Mouse (Mus musculus) E14TG2a.4 (cell line): Measurements from ENCODE around the gene Pbx2.
A peak's percentile ranks its signal among the peaks of the same experiment; 100 is the strongest.

Source experiments
- H3K27me3 ChIP-seq: 2 replicates; pipeline ENCODE4 v1.6.1; 2014; ENCODE audit warnings: low read length, control low read depth; ENCODE audit not compliant: insufficient read depth
- H3K36me3 ChIP-seq: 2 replicates; pipeline ENCODE4 v1.6.1; 2014; ENCODE audit warnings: low read length, control low read depth; ENCODE audit not compliant: insufficient read depth
- H3K4me1 ChIP-seq: replicated peaks from 2 replicates; pipeline ENCODE4 v1.6.1; 2014; ENCODE audit warnings: low read depth, low read length, control low read depth
- H3K4me3 ChIP-seq: replicated peaks from 2 replicates; pipeline ENCODE4 v1.5.1; 2014; ENCODE audit warnings: mild to moderate bottlenecking, low read length
- H3K9me3 ChIP-seq: 2 replicates; pipeline ENCODE4 v1.6.1; 2014; ENCODE audit warnings: low read length, control low read depth
- CTCF ChIP-seq: conservative IDR thresholded peaks from 2 replicates; pipeline ENCODE4 v1.5.1; 2014; ENCODE audit warnings: low read length
- NANOG ChIP-seq: IDR thresholded peaks from 2 replicates; pipeline ENCODE4 v1.6.1; 2014; ENCODE audit warnings: borderline replicate concordance, low read length, mixed read lengths
- POU5F1 ChIP-seq: IDR thresholded peaks from 2 replicates; pipeline ENCODE4 v1.6.1; 2014; ENCODE audit warnings: low read length, borderline replicate concordance

Gene Pbx2

DNA sequence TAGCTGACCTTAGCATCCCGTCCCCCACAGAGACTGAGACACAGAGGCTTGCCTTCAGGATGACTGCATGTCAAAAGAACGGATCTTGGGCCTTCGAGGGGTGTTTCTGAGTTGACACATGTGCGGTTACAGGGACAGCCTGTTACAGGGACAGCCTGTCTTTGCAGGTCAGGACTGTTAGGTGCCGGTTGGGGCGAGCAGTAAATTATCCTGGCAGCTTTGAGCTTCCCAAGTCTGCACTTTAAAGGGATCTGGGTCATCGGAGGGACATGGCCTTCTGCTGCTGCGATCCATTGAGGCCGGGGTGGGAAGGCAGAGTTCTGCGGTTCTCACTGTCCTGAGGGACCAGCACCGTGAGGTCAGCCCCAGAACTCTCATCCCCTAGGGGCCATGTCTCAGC, 33.7 kb upstream of the Pbx2 start:
- Histone ChIP-seq H3K9me3 (no peaks in the 10 kb centered on the region), H3K4me3 (no peak overlapping the region), H3K36me3 (no peaks in the 10 kb centered on the region), H3K4me1 (peaks cover 37% of the 10 kb centered on the region), H3K27me3 (peaks cover 11% of the 10 kb centered on the region)
- TF ChIP-seq POU5F1 (no peak), CTCF (no peak), NANOG (no peak)

DNA sequence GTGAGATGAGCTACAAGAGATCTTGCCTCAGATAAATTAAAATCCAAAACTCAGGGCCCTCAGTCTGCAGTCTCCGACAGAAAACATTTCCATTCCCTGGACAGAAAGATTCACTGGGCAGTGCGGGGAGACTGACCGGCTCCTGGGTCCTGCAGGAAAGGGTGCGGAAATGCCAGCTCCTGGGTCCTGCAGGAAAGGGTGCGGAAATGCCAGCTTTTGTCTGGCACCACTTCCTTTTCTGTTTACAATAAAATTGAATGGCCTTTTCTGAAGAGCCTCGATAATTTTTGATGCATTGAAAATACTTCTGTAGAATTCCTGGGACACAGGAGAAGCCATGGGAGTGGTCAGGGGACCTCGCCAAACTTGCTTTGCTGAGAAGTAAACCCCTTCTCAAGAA, 31.9 kb upstream of the Pbx2 start:
- Histone ChIP-seq H3K36me3 (no peaks in the 10 kb centered on the region), H3K4me3 (0 out of 2 replicates have a peak overlapping the region, but pooled peaks have one; percentile 10), H3K4me1 (peaks cover 51% of the 10 kb centered on the region), H3K27me3 (peaks cover 8% of the 10 kb centered on the region), H3K9me3 (no peaks in the 10 kb centered on the region)
- TF ChIP-seq CTCF, result no peak
- no peak for TF ChIP-seq POU5F1
- TF ChIP-seq NANOG, result no peak

DNA sequence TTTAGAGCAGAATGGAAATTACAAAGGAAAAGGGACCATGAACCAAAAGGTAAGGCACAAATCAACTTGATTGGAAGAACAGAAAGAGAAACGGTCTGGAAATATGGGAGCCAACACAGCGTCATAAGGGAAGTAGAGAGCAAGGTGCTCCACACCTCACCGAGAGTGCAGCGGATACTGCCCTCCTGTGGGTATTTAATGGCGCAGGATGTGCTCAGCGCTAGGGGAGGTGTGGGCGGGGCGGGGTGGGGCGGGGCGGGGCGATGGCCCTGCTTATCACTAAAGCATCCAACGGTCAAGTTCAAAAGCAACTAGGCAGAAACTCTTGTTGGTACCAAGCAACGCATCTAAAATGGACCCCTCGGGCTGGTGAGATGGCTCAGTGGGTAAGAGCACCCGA, 31.2 kb upstream of the Pbx2 start:
- H3K4me1 ChIP-seq, result peaks cover 59% of the 10 kb centered on the region
- TF ChIP-seq NANOG (no peak), POU5F1 (no peak), CTCF (no peak)
- H3K4me3 ChIP-seq, result no peak overlapping the region
- H3K27me3 ChIP-seq, result peaks cover 8% of the 10 kb centered on the region
- no peaks in the 10 kb centered on the region for H3K36me3 ChIP-seq
- no peaks in the 10 kb centered on the region for H3K9me3 ChIP-seq

DNA sequence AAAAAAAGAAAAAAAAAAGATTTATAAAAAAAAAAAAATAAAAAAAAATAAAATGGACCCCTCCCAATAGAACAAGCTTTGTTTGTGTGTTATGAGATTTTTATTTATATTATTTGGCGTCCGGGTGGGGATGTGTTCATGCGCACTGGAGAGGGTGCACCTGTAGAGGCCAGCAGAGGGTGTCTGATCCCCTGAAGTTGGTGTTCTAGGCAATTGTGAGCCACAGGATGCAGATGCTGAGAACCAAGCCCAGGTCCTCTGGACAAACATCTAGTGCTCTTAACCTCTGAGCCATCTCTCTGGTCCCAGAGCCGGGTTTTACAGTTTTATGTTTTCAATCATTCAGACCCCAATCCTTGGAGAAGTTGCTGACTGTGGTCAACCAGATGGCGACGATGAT, 30.6 kb upstream of the Pbx2 start:
- Histone ChIP-seq H3K4me3 (0 out of 2 replicates have a peak overlapping the region, but pooled peaks have one; percentile 14), H3K4me1 (peaks cover 65% of the 10 kb centered on the region), H3K36me3 (peaks cover 2% of the 10 kb centered on the region), H3K27me3 (peaks cover 8% of the 10 kb centered on the region), H3K9me3 (no peaks in the 10 kb centered on the region)
- TF ChIP-seq NANOG (no peak), CTCF (peak; percentile 7; the same call in 1 of the 2 replicates)

DNA sequence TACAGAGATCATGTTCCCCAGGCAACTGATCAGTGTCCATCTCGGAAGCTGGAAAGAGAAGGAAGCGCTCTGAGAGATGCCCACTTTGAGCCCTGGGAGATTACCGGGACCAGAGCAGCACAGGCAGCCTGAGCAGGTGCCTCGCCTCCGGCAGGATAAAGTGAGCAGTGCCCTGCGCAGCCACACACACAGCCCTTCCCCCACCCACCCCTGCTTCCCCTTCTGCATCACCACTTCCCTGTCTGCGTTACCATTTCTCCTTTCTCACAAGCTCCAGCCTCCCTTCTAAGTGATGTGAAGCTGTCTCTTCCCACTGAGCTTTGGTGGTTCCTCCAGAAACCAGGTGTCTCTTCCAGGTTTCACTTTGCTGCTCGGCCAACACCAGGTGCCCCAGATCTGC, 29.9 kb upstream of the Pbx2 start:
- Histone ChIP-seq H3K9me3 (no peaks in the 10 kb centered on the region), H3K4me3 (peak overlapping the region; percentile 48; the same call in 1 of the 2 replicates), H3K4me1 (peaks cover 72% of the 10 kb centered on the region), H3K27me3 (peaks cover 8% of the 10 kb centered on the region), H3K36me3 (peaks cover 10% of the 10 kb centered on the region)
- TF ChIP-seq NANOG (no peak), POU5F1 (no peak), CTCF (no peak)

DNA sequence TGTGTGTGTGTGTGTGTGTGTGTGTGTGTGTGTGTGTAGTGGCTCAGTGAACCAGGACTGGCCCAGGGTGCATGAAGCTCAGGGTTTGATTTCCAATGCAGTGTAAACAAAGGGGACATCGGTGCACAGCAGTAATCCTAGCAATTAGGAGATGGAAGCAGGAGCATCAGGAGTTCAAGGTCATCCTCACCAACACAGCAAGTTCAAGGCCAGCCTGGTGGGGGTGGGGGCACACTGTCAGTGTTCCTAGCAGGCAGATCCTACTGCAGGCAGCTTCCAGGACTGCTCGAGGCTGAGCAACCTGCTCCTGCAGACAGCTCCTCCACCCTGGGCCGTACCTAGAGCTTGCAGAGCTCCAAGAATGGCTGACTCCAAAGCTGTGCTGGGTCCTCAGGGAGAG, 28.5 kb upstream of the Pbx2 start:
- Histone ChIP-seq H3K4me3 (peak overlapping the region; percentile 51), H3K36me3 (peaks cover 24% of the 10 kb centered on the region), H3K4me1 (peaks cover 86% of the 10 kb centered on the region), H3K27me3 (no peaks in the 10 kb centered on the region), H3K9me3 (no peaks in the 10 kb centered on the region)
- TF ChIP-seq POU5F1, result no peak
- TF ChIP-seq NANOG, result peak; percentile 54; the same call in 1 of the 2 replicates
- no peak for TF ChIP-seq CTCF

DNA sequence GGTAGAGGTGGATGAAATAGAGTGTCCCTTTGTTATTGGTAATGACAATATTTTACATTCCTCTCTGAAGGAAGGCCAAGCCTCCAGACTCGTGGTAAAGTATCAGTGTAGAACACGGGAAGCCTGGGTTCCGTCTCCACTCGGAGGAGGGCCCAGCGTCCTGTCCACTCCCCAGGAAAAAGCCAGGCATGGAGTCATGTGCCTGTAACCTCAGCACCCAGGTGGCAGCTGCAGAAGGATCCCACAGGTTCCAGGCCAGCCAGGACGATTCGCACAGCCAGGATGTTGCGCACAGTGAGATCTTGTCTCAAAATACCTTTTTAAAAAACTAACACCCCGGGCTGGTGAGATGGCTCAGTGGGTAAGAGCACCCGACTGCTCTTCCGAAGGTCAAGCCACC, 27.7 kb upstream of the Pbx2 start:
- Histone ChIP-seq H3K36me3 (peaks cover 31% of the 10 kb centered on the region), H3K27me3 (no peaks in the 10 kb centered on the region), H3K9me3 (no peaks in the 10 kb centered on the region), H3K4me3 (peak overlapping the region; percentile 57), H3K4me1 (peaks cover 85% of the 10 kb centered on the region)
- TF ChIP-seq POU5F1 (no peak), NANOG (no peak), CTCF (no peak)

DNA sequence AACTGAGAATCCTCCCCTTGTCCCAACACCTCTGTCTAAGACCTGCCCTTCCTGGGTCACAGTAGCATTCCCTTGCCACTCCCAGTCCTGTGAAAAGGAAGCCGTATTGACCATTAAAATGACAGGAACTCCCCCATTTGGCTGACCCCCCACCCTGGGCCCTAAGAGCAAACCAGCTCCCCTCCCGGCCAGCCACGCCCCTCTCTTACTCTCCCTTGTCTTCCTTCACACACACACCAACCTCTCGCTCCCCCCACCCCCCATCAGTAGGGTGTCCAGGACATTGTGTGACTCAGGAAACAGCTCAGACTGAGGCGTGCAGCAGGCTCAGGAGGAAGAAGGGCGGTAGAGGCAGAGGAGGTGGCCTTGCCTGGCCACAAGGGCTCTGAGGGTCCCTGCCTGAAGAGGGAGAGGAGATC, 27.1 kb upstream of the Pbx2 start, which contains the start of gene Notch4:
Notch4 (plus strand) TSS at position 266 of the 419 bp plus-strand sequence.
- TF ChIP-seq NANOG (no peak), POU5F1 (no peak), CTCF (no peak)
- H3K27me3 ChIP-seq, result no peaks in the 10 kb centered on the region
- H3K4me1 ChIP-seq, result peaks cover 84% of the 10 kb centered on the region
- H3K9me3 ChIP-seq, result no peaks in the 10 kb centered on the region
- H3K4me3 ChIP-seq, result peak within 1 kb of the TSS; percentile 80
- peaks cover 38% of the 10 kb centered on the region for H3K36me3 ChIP-seq

DNA sequence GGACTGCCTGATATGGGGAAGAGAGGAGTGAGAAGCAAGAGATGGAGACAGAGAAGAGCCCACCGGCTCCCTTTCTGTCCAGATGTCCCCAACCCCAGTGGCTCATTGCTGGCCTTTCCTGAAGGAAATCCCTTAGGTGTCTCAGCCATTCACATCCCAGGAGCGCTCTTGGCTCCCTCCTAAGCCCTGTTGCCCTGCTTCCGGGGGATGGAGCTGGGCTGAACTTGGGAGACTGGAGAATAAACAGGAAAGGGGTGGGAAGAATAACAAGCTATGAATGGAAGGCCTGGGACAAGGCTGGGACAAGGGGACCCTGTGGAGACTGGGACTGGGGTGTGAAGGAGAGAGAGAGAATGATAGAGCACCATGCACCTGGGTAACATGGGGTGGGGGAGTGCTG, 26.3 kb upstream of the Pbx2 start:
- Histone ChIP-seq H3K36me3 (peaks cover 46% of the 10 kb centered on the region), H3K27me3 (no peaks in the 10 kb centered on the region)
- no peak for TF ChIP-seq CTCF
- no peak for TF ChIP-seq NANOG
- no peak for TF ChIP-seq POU5F1

More for the DNA sequence above, 26.3 kb upstream of the Pbx2 start:
- Histone ChIP-seq H3K9me3 (no peaks in the 10 kb centered on the region), H3K4me3 (peak overlapping the region; percentile 80), H3K4me1 (peaks cover 81% of the 10 kb centered on the region)
